Mouse (Mus musculus) MEL (cell line): ENCODE measurements at regions not wholly inside any gene's neighbourhood (a gene's known extent, or its start where the extent isn't known, plus 50 kb on each side); places are given as distances from the start of the nearest gene placed in this dataset.

Source experiments
- CTCF ChIP-seq, 3 experiments: IDR thresholded peaks in 2 of 3; conservative IDR thresholded peaks in 1 of 3; 2 replicates each; pipeline ENCODE4 v1.5.1; 2011 to 2012; ENCODE audit warnings: low read length in 3 of 3, low read depth in 2 of 3, mild to moderate bottlenecking in 2 of 3, improper control_type of control experiment in 1 of 3, inconsistent platforms in 1 of 3, mixed read lengths in 1 of 3, moderate library complexity in 1 of 3; ENCODE audit not compliant: control insufficient read depth in 1 of 3, insufficient read depth in 1 of 3, poor library complexity in 1 of 3, severe bottlenecking in 1 of 3
- EP300 ChIP-seq, 2 experiments: IDR thresholded peaks; 2 replicates each; pipeline ENCODE4 v1.6.1; 2011; ENCODE audit warnings: improper control_type of control experiment in 2 of 2, low read length in 2 of 2, low read depth in 1 of 2, mild to moderate bottlenecking in 1 of 2
- GABPA ChIP-seq: IDR thresholded peaks from 2 replicates; pipeline ENCODE4 v1.6.1; 2012; ENCODE audit warnings: low read depth, mild to moderate bottlenecking, inconsistent platforms, low read length, improper control_type of control experiment, moderate library complexity
- GATA1 ChIP-seq: IDR thresholded peaks from 2 replicates; pipeline ENCODE4 v1.6.1; 2011; ENCODE audit warnings: low read depth, low read length, improper control_type of control experiment
- HCFC1 ChIP-seq: IDR thresholded peaks from 2 replicates; pipeline ENCODE4 v1.6.1; 2012; ENCODE audit warnings: low read depth, mild to moderate bottlenecking, inconsistent platforms, low read length, improper control_type of control experiment, moderate library complexity
- MAX ChIP-seq: IDR thresholded peaks from 2 replicates; pipeline ENCODE4 v1.6.1; 2011; ENCODE audit warnings: low read length, improper control_type of control experiment
- MAZ ChIP-seq: IDR thresholded peaks from 2 replicates; pipeline ENCODE4 v1.6.1; 2012; ENCODE audit warnings: low read depth, mild to moderate bottlenecking, inconsistent platforms, low read length, improper control_type of control experiment
- MXI1 ChIP-seq: IDR thresholded peaks from 2 replicates; pipeline ENCODE4 v1.6.1; 2011; ENCODE audit warnings: mild to moderate bottlenecking, low read depth, low read length, improper control_type of control experiment
- POLR2A ChIP-seq, 2 experiments: IDR thresholded peaks; 2 replicates each; pipeline ENCODE4 v1.6.1; 2011 to 2012; ENCODE audit warnings: low read length in 2 of 2, mild to moderate bottlenecking in 2 of 2, control low read depth in 1 of 2, improper control_type of control experiment in 1 of 2, low read depth in 1 of 2, moderate library complexity in 1 of 2; ENCODE audit not compliant: control insufficient read depth in 1 of 2, insufficient read depth in 1 of 2, poor library complexity in 1 of 2
- RAD21 ChIP-seq: IDR thresholded peaks from 2 replicates; pipeline ENCODE4 v1.6.1; 2011; ENCODE audit warnings: mild to moderate bottlenecking, low read depth, low read length, improper control_type of control experiment
- SIN3A ChIP-seq: IDR thresholded peaks from 2 replicates; pipeline ENCODE4 v1.6.1; 2012; ENCODE audit warnings: low read length, improper control_type of control experiment, inconsistent platforms
- TBP ChIP-seq: IDR thresholded peaks from 2 replicates; pipeline ENCODE4 v1.8.0; 2011; ENCODE audit warnings: low read depth, low read length, improper control_type of control experiment
- USF1 ChIP-seq: IDR thresholded peaks from 2 replicates; pipeline ENCODE4 v1.6.1; 2014; ENCODE audit warnings: low read depth, mild to moderate bottlenecking, inconsistent platforms, low read length, improper control_type of control experiment, moderate library complexity

- TF ChIP-seq USF1, result no peak
- TF ChIP-seq CTCF (IDR thresholded peaks at IDR 0.05 in 2 of 3, conservative IDR thresholded peaks at IDR 0.05 in 1 of 3; ENCODE audit: control insufficient read depth in 1 of 3, insufficient read depth in 1 of 3, low read depth in 2 of 3, low read length in 3 of 3, poor library complexity in 1 of 3, severe bottlenecking in 1 of 3), result no peak
- TF ChIP-seq HCFC1, result no peak
- TF ChIP-seq MXI1, result no peak
- no peak for TF ChIP-seq SIN3A
- no peak for TF ChIP-seq GATA1
- no peak for TF ChIP-seq POLR2A (IDR thresholded peaks at IDR 0.05; ENCODE audit: control insufficient read depth in 1 of 2, insufficient read depth in 1 of 2, low read depth in 1 of 2, low read length in 2 of 2, poor library complexity in 1 of 2)
- no peak for TF ChIP-seq TBP
- no peak for TF ChIP-seq MAX
- no peak for TF ChIP-seq GABPA
- TF ChIP-seq EP300 (IDR thresholded peaks at IDR 0.05; ENCODE audit: low read depth in 1 of 2, low read length in 2 of 2), result no peak
- TF ChIP-seq RAD21, result no peak
- TF ChIP-seq MAZ, result no peak
Measured at GRCm38 (mm10) chr1:185062103-185062502, 62.7 kb upstream of the Mark1 start.
